Mouse (Mus musculus) lung, embryonic 16.5 days (tissue): Measurements from ENCODE around the gene Gadl1. TPM values are rescaled to one million over a fixed set of nuclear protein-coding genes. Genes with fewer than 3 reads are reported as not detected.
"Not testable (repeated sequence)": the region's sequence is repeated elsewhere in the genome, so short reads cannot be mapped to it uniquely, and the experiment has no call there.

Experiments used
- ATAC-seq: fragments of 200-750 bp; cut with Nextera tagmentation; 2 replicates; pipeline ENCODE4 v1.8.0; 2017; ENCODE audit warnings: low read depth, mild to moderate bottlenecking, moderate library complexity
- H3K27ac ChIP-seq: fragments of 300-500 bp; sonication (generic); 2 replicates; pipeline ENCODE4 v1.5.1; 2014; ENCODE audit warnings: mild to moderate bottlenecking, control low read depth, low read length
- H3K27me3 ChIP-seq: fragments of 300-500 bp; sonication (generic); 2 replicates; pipeline ENCODE4 v1.6.1; 2014; ENCODE audit warnings: low read depth, low read length, mixed read lengths; ENCODE audit not compliant: control insufficient read depth, insufficient read depth
- H3K36me3 ChIP-seq: fragments of 300-500 bp; sonication (generic); 2 replicates; pipeline ENCODE4 v1.6.1; 2014; ENCODE audit warnings: low read length; ENCODE audit not compliant: control insufficient read depth, insufficient read depth
- H3K4me1 ChIP-seq: fragments of 300-500 bp; sonication (generic); replicated peaks from 2 replicates; pipeline ENCODE4 v1.6.1; 2014; ENCODE audit warnings: low read length, mixed read lengths; ENCODE audit not compliant: control insufficient read depth, insufficient read depth
- H3K4me2 ChIP-seq: fragments of 300-500 bp; sonication (generic); 2 replicates; pipeline ENCODE4 v1.6.1; 2014; ENCODE audit warnings: low read depth, low read length, control low read depth
- H3K4me3 ChIP-seq: fragments of 300-500 bp; sonication (generic); 2 replicates; pipeline ENCODE4 v1.5.1; 2014; ENCODE audit warnings: mild to moderate bottlenecking, low read length, control low read depth
- H3K9ac ChIP-seq: fragments of 300-500 bp; sonication (generic); 2 replicates; pipeline ENCODE4 v1.6.1; 2014; ENCODE audit warnings: low read length, control low read depth
- H3K9me3 ChIP-seq: fragments of 300-500 bp; sonication (generic); 2 replicates; pipeline ENCODE4 v1.6.1; 2016; ENCODE audit warnings: low read length; ENCODE audit not compliant: control insufficient read depth
- WGBS: fragments of 180-500 bp; shearing (Covaris S2); extraction: QIAGEN DNeasy Blood & Tissue Kit; methylation state at CpG from one replicate; pipeline ENCODE4 v1.1.7; 2014; 5-methylcytosine and 5-hydroxymethylcytosine counted together
- polyA plus RNA-seq: library from polyadenylated mRNA; unstranded; fragments of >200 nt; fragmentation: Nextera tagmentation; extraction: Ambion mirVana; gene quantifications from 2 replicates; pipeline ENCODE4 v1.2.1, GENCODE M21; 2015

Gadl1 gene
- polyA plus RNA-seq, 1 experiment from 2014 or later, result 0.75 TPM

- WGBS, result 29% methylated on average over 8 of the region's 8 CpGs
Observed at GRCm38 (mm10) chr9:116053976-116054375, 144.7 kb downstream of the Gadl1 start.

DNA sequence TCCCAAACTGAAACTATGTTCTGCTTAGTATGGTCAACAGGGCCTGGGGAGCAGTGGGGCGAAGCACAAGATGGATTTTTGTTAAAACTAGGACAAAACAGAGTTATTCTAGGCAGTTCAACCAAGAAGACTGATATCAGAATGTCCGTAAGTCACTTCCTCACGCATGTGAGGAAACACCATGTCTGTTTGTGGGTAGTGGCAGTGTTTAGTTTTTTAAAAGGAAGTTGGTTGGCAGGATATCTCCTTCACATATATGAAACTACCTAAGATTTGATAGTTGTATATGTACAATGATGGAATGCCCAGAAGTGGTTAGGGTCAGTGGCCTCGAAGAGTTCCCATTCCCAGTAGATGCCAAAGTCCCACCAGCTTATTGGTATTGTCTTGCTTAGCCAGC is 149.2 kb downstream of the Gadl1 start:
- Histone ChIP-seq H3K4me2 (no peak overlapping the region), H3K36me3 (no peaks in the 10 kb centered on the region), H3K9me3 (no peaks in the 10 kb centered on the region), H3K4me3 (no peak overlapping the region), H3K27me3 (no peaks in the 10 kb centered on the region), H3K9ac (no peak overlapping the region), H3K4me1 (no peaks in the 10 kb centered on the region; the same call in 1 of the 2 replicates), H3K27ac (no peak overlapping the region)
- ATAC-seq, result no peak
- 75% methylated on average over 4 of the region's 4 CpGs for WGBS

More at GRCm38 (mm10) chr9:116053976-116054375, 144.7 kb downstream of the Gadl1 start:
- Histone ChIP-seq H3K27me3 (no peaks in the 10 kb centered on the region), H3K9ac (no peak overlapping the region), H3K4me1 (no peaks in the 10 kb centered on the region; the same call in 1 of the 2 replicates), H3K4me2 (no peak overlapping the region), H3K9me3 (no peaks in the 10 kb centered on the region), H3K4me3 (no peak overlapping the region), H3K27ac (no peak overlapping the region), H3K36me3 (no peaks in the 10 kb centered on the region)
- ATAC-seq, result no peak

GRCm38 (mm10) chr9:116059156-116059555 is 149.9 kb downstream of the Gadl1 start:
- H3K9ac ChIP-seq, result no peak overlapping the region
- H3K9me3 ChIP-seq, result no peaks in the 10 kb centered on the region
- H3K4me2 ChIP-seq, result no peak overlapping the region
- H3K36me3 ChIP-seq, result no peaks in the 10 kb centered on the region
- H3K27ac ChIP-seq, result no peak overlapping the region
- WGBS, result 59% methylated on average over 4 of the region's 4 CpGs
- ATAC-seq, result 0 out of 2 replicates have a peak, but pooled peaks have one; percentile 31
- no peaks in the 10 kb centered on the region for H3K4me1 ChIP-seq
- H3K4me3 ChIP-seq, result no peak overlapping the region
- H3K27me3 ChIP-seq, result no peaks in the 10 kb centered on the region

- Histone ChIP-seq H3K27me3 (no peaks in the 10 kb centered on the region), H3K4me1 (no peaks in the 10 kb centered on the region), H3K27ac (no peak overlapping the region), H3K4me3 (no peak overlapping the region), H3K9ac (no peak overlapping the region), H3K9me3 (no peaks in the 10 kb centered on the region), H3K4me2 (no peak overlapping the region), H3K36me3 (no peaks in the 10 kb centered on the region)
- 5% methylated on average over 4 of the region's 4 CpGs for WGBS
- ATAC-seq, result peak; percentile 49; the same call in 1 of the 2 replicates
Observed at GRCm38 (mm10) chr9:116060691-116061090, 151.4 kb downstream of the Gadl1 start.

- H3K9ac ChIP-seq, result no peak overlapping the region
- no peak overlapping the region for H3K27ac ChIP-seq
- H3K27me3 ChIP-seq, result no peaks in the 10 kb centered on the region
- no peak for ATAC-seq
- H3K4me1 ChIP-seq, result no peaks in the 10 kb centered on the region
- no peaks in the 10 kb centered on the region for H3K36me3 ChIP-seq
- no peak overlapping the region for H3K4me3 ChIP-seq
- no peaks in the 10 kb centered on the region for H3K9me3 ChIP-seq
- no peak overlapping the region for H3K4me2 ChIP-seq
- WGBS, result 82% methylated on average over 17 of the region's 17 CpGs
Observed at GRCm38 (mm10) chr9:116064774-116065173, 155.5 kb downstream of the Gadl1 start.

GRCm38 (mm10) chr9:116071561-116071960 is 162.3 kb downstream of the Gadl1 start:
- H3K27me3 ChIP-seq, ATAC-seq, H3K9me3 ChIP-seq, H3K4me1 ChIP-seq, H3K27ac ChIP-seq, H3K9ac ChIP-seq, H3K4me3 ChIP-seq, H3K36me3 ChIP-seq, H3K4me2 ChIP-seq: not testable (repeated sequence)
- 94% methylated on average over 1 of the region's 1 CpGs for WGBS

DNA sequence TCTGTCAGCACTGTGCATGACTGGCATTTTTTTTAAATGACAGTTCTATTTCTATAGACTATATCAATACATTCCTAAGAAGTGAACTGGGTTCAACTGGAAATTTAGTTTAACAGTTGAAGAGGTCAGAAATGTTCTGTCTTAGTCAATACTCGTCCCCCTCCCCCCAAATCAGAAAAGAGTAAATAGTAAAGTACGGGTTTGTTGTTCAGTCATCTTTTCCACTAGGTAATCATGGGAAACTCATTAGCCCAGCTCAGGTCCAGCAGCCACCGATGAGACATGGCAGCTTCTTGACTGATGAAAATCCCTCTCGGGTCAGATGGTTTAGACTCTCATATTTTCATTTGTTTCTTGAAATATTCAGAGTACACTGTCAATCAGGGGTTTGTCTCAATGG is 166.9 kb downstream of the Gadl1 start:
- Histone ChIP-seq H3K27ac (no peak overlapping the region), H3K9ac (no peak overlapping the region), H3K27me3 (no peaks in the 10 kb centered on the region), H3K36me3 (no peaks in the 10 kb centered on the region), H3K4me2 (no peak overlapping the region), H3K4me3 (no peak overlapping the region), H3K4me1 (no peaks in the 10 kb centered on the region), H3K9me3 (no peaks in the 10 kb centered on the region)
- WGBS, result 66% methylated on average over 4 of the region's 4 CpGs
- ATAC-seq, result no peak

DNA sequence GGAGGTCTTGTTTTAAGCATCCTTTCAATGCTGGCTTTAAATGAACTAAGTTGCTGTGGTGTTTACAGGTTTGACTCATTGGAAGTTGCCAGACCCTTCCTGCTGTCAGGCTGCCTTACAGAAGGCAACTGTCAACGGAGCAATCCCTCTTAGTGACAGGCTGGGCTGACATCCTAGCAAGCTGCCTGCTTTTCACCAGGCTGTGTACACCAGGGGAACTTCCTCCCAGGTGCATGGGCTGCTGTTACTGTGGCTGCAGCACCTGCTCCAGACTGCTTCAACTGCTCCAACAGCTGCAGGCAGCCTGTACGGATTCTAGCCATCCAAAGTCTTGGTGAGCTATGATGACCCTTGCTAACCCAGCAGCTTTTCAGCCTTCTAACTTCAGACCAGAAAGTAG is 167.7 kb downstream of the Gadl1 start:
- H3K9me3 ChIP-seq, result no peaks in the 10 kb centered on the region
- H3K27me3 ChIP-seq, result no peaks in the 10 kb centered on the region
- no peak overlapping the region for H3K9ac ChIP-seq
- H3K4me3 ChIP-seq, result no peak overlapping the region
- 51% methylated on average over 2 of the region's 2 CpGs for WGBS
- H3K4me2 ChIP-seq, result no peak overlapping the region
- H3K4me1 ChIP-seq, result no peaks in the 10 kb centered on the region
- H3K36me3 ChIP-seq, result no peaks in the 10 kb centered on the region
- H3K27ac ChIP-seq, result no peak overlapping the region
- ATAC-seq, result no peak

DNA sequence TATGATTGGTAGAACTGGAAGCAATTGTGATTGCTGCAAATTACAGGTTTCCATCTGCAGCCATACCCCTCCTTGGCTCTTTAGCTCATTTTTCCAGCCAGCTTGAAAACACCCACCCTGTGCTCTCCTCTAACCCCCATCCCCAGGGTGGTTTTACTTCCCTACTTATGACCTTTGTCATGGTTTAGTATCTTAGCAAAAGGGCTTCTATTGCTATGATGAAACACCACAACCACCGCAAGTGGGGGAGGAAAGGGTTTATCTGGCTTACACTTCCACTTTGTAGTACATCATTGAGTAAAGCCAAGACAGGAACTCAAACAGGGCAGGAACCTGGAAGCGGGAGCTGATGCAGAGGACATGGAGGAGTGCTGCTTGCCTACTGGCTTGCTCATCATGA is 168.2 kb downstream of the Gadl1 start:
- Histone ChIP-seq H3K9ac (no peak overlapping the region), H3K4me3 (no peak overlapping the region), H3K4me1 (no peaks in the 10 kb centered on the region), H3K4me2 (no peak overlapping the region), H3K27me3 (no peaks in the 10 kb centered on the region), H3K27ac (no peak overlapping the region), H3K9me3 (no peaks in the 10 kb centered on the region), H3K36me3 (no peaks in the 10 kb centered on the region)
- no peak for ATAC-seq
- WGBS, result 81% methylated on average over 2 of the region's 2 CpGs

- no peak for ATAC-seq
- no peak overlapping the region for H3K4me3 ChIP-seq
- H3K9ac ChIP-seq, result no peak overlapping the region
Observed at GRCm38 (mm10) chr9:116081781-116082180, 172.5 kb downstream of the Gadl1 start.

More at GRCm38 (mm10) chr9:116081781-116082180, 172.5 kb downstream of the Gadl1 start:
- H3K27me3 ChIP-seq, result no peaks in the 10 kb centered on the region
- no peak overlapping the region for H3K4me2 ChIP-seq
- peaks cover 5% of the 10 kb centered on the region for H3K4me1 ChIP-seq
- H3K9me3 ChIP-seq, result no peaks in the 10 kb centered on the region
- no peak overlapping the region for H3K27ac ChIP-seq
- no peaks in the 10 kb centered on the region for H3K36me3 ChIP-seq
- WGBS, result 81% methylated on average over 4 of the region's 4 CpGs
